Mouse (Mus musculus) megakaryocyte, embryonic 14.5 days (primary cell): Measurements from ENCODE around the gene Smox.

Experiments used
- FLI1 ChIP-seq: IDR thresholded peaks from 2 replicates; pipeline ENCODE4 v1.6.1; 2012; ENCODE audit warnings: low read length, inconsistent platforms, mixed read lengths
- GATA1 ChIP-seq: IDR thresholded peaks from 3 replicates; pipeline ENCODE4 v1.6.1; 2012; ENCODE audit warnings: mixed read lengths, low read length, inconsistent platforms, borderline replicate concordance

GRCm38 (mm10) chr2:131510531-131510930, 19.2 kb downstream of the Smox start:
- no peak for TF ChIP-seq GATA1
- no peak for TF ChIP-seq FLI1
